Mouse (Mus musculus): ENCODE data around the gene Neu1. TPM values are rescaled to one million over a fixed set of nuclear protein-coding genes. Genes with fewer than 3 reads are reported as not detected.

Gene Neu1
- polyA plus RNA-seq, 1 experiment, result 11.7 TPM

GRCm38 (mm10) chr17:34950514-34951455, 19.7 kb downstream of the Neu1 start:
- peak overlapping the region; percentile 100 for H3K4me3 ChIP-seq (ENCODE audit: insufficient read depth, poor library complexity, severe bottlenecking)
- TF ChIP-seq MYOG (IDR thresholded peaks at IDR 0.05; ENCODE audit: control insufficient read depth, extremely low read depth, insufficient read length), result no peak
- TF ChIP-seq CTCF (IDR thresholded peaks at IDR 0.05; ENCODE audit: control insufficient read depth, insufficient read depth, insufficient read length), result no peak
- TF ChIP-seq MAX (IDR thresholded peaks at IDR 0.05), result no peak
- TF ChIP-seq USF1 (IDR thresholded peaks at IDR 0.05; ENCODE audit: low read depth), result no peak
- TF ChIP-seq CEBPB (IDR thresholded peaks at IDR 0.05; ENCODE audit: low read depth), result no peak
- TF ChIP-seq MYOD1 (IDR thresholded peaks at IDR 0.05; ENCODE audit: control insufficient read depth, insufficient read length, low read depth), result no peak
- no peak for TF ChIP-seq FOSL1 (IDR thresholded peaks at IDR 0.05; ENCODE audit: insufficient read depth, low read length, poor library complexity, severe bottlenecking)
- peak overlapping the region; percentile 97 for H3ac ChIP-seq (ENCODE audit: control insufficient read depth, insufficient read length, low read depth)
- H3K79me2 ChIP-seq (ENCODE audit: control insufficient read depth, insufficient read depth), result peaks cover 30% of the 10 kb centered on the region
- H3K36me3 ChIP-seq (ENCODE audit: control insufficient read depth, insufficient read depth), result peaks cover 28% of the 10 kb centered on the region
- no peaks in the 10 kb centered on the region for H3K27me3 ChIP-seq (ENCODE audit: control insufficient read depth, insufficient read depth, insufficient read length)
- H3K79me3 ChIP-seq (ENCODE audit: low read depth), result peaks cover 22% of the 10 kb centered on the region

GRCm38 (mm10) chr17:34951636-34952377, 20.8 kb downstream of the Neu1 start:
- peaks cover 30% of the 10 kb centered on the region for H3K79me2 ChIP-seq (ENCODE audit: control insufficient read depth, insufficient read depth)
- peaks cover 22% of the 10 kb centered on the region for H3K79me3 ChIP-seq (ENCODE audit: low read depth)
- peak overlapping the region; percentile 97 for H3ac ChIP-seq (ENCODE audit: control insufficient read depth, insufficient read length, low read depth)
- TF ChIP-seq MYOD1 (IDR thresholded peaks at IDR 0.05; ENCODE audit: control insufficient read depth, insufficient read length, low read depth) (no peak), MAX (IDR thresholded peaks at IDR 0.05) (no peak), CTCF (IDR thresholded peaks at IDR 0.05; ENCODE audit: control insufficient read depth, insufficient read depth, insufficient read length) (no peak), USF1 (IDR thresholded peaks at IDR 0.05; ENCODE audit: low read depth) (peak; percentile 61)
- no peaks in the 10 kb centered on the region for H3K27me3 ChIP-seq (ENCODE audit: control insufficient read depth, insufficient read depth, insufficient read length)
- H3K4me3 ChIP-seq (ENCODE audit: insufficient read depth, poor library complexity, severe bottlenecking), result peak overlapping the region; percentile 100
- peaks cover 28% of the 10 kb centered on the region for H3K36me3 ChIP-seq (ENCODE audit: control insufficient read depth, insufficient read depth)

GRCm38 (mm10) chr17:34952378-34953040, 21.5 kb downstream of the Neu1 start:
- Histone ChIP-seq H3K79me3 (ENCODE audit: low read depth) (peaks cover 22% of the 10 kb centered on the region), H3K4me3 (ENCODE audit: insufficient read depth, poor library complexity, severe bottlenecking) (peak overlapping the region; percentile 100), H3K36me3 (ENCODE audit: control insufficient read depth, insufficient read depth) (peaks cover 28% of the 10 kb centered on the region), H3K27me3 (ENCODE audit: control insufficient read depth, insufficient read depth, insufficient read length) (no peaks in the 10 kb centered on the region), H3ac (ENCODE audit: control insufficient read depth, insufficient read length, low read depth) (peak overlapping the region; percentile 97), H3K79me2 (ENCODE audit: control insufficient read depth, insufficient read depth) (peaks cover 30% of the 10 kb centered on the region)
- TF ChIP-seq MYOG (IDR thresholded peaks at IDR 0.05; ENCODE audit: control insufficient read depth, extremely low read depth, insufficient read length) (no peak), CEBPB (IDR thresholded peaks at IDR 0.05; ENCODE audit: low read depth) (no peak), MAX (IDR thresholded peaks at IDR 0.05) (peak; percentile 97), CTCF (IDR thresholded peaks at IDR 0.05; ENCODE audit: control insufficient read depth, insufficient read depth, insufficient read length) (peak; percentile 19), USF1 (IDR thresholded peaks at IDR 0.05; ENCODE audit: low read depth) (peak; percentile 12)

GRCm38 (mm10) chr17:34953258-34953657, 22.2 kb downstream of the Neu1 start:
- H3K4me3 ChIP-seq (ENCODE audit: insufficient read depth, poor library complexity, severe bottlenecking), result peak overlapping the region; percentile 100
- H3K36me3 ChIP-seq (ENCODE audit: control insufficient read depth, insufficient read depth), result peaks cover 28% of the 10 kb centered on the region
- H3K27me3 ChIP-seq (ENCODE audit: control insufficient read depth, insufficient read depth, insufficient read length), result no peaks in the 10 kb centered on the region
- H3ac ChIP-seq (ENCODE audit: control insufficient read depth, insufficient read length, low read depth), result no peak overlapping the region
- H3K79me3 ChIP-seq (ENCODE audit: low read depth), result peaks cover 22% of the 10 kb centered on the region
- H3K79me2 ChIP-seq (ENCODE audit: control insufficient read depth, insufficient read depth), result peaks cover 30% of the 10 kb centered on the region
- TF ChIP-seq MYOD1 (IDR thresholded peaks at IDR 0.05; ENCODE audit: control insufficient read depth, insufficient read length, low read depth), result no peak
- no peak for TF ChIP-seq FOSL1 (IDR thresholded peaks at IDR 0.05; ENCODE audit: insufficient read depth, low read length, poor library complexity, severe bottlenecking)
- TF ChIP-seq USF1 (IDR thresholded peaks at IDR 0.05; ENCODE audit: low read depth), result no peak
- TF ChIP-seq CTCF (IDR thresholded peaks at IDR 0.05; ENCODE audit: control insufficient read depth, insufficient read depth, insufficient read length), result no peak
- no peak for TF ChIP-seq MYOG (IDR thresholded peaks at IDR 0.05; ENCODE audit: control insufficient read depth, extremely low read depth, insufficient read length)
- no peak for TF ChIP-seq MAX (IDR thresholded peaks at IDR 0.05)
- no peak for TF ChIP-seq CEBPB (IDR thresholded peaks at IDR 0.05; ENCODE audit: low read depth)

GRCm38 (mm10) chr17:34953904-34954303, 22.9 kb downstream of the Neu1 start:
- peaks cover 28% of the 10 kb centered on the region for H3K36me3 ChIP-seq (ENCODE audit: control insufficient read depth, insufficient read depth)
- H3K79me3 ChIP-seq (ENCODE audit: low read depth), result peaks cover 22% of the 10 kb centered on the region
- no peak overlapping the region for H3ac ChIP-seq (ENCODE audit: control insufficient read depth, insufficient read length, low read depth)
- no peaks in the 10 kb centered on the region for H3K27me3 ChIP-seq (ENCODE audit: control insufficient read depth, insufficient read depth, insufficient read length)
- peaks cover 30% of the 10 kb centered on the region for H3K79me2 ChIP-seq (ENCODE audit: control insufficient read depth, insufficient read depth)
- H3K4me3 ChIP-seq (ENCODE audit: insufficient read depth, poor library complexity, severe bottlenecking), result no peak overlapping the region
- no peak for TF ChIP-seq FOSL1 (IDR thresholded peaks at IDR 0.05; ENCODE audit: insufficient read depth, low read length, poor library complexity, severe bottlenecking)
- no peak for TF ChIP-seq MAX (IDR thresholded peaks at IDR 0.05)
- no peak for TF ChIP-seq MYOG (IDR thresholded peaks at IDR 0.05; ENCODE audit: control insufficient read depth, extremely low read depth, insufficient read length)
- TF ChIP-seq CEBPB (IDR thresholded peaks at IDR 0.05; ENCODE audit: low read depth), result no peak
- no peak for TF ChIP-seq USF1 (IDR thresholded peaks at IDR 0.05; ENCODE audit: low read depth)
- TF ChIP-seq CTCF (IDR thresholded peaks at IDR 0.05; ENCODE audit: control insufficient read depth, insufficient read depth, insufficient read length), result no peak

All from C2C12 (cell line).